8 mouse cellular contexts compared by ENCODE assay signal in genomic region chr10:93594022-93594482, GRCm38 (mm10). TPM values are rescaled to one million over a fixed set of nuclear protein-coding genes. Genes with fewer than 3 reads are reported as not detected.
DNase-seq lines count a peak whose midpoint lies in the region; ATAC-seq lines count a peak whose summit lies in the region.

No protein-coding gene starts in this region.

- DNase-seq in adrenal gland, adult 18-20 months (ENCODE audit: low spot score in 2 of 2), result peak; percentile 76 to 80
- peak; percentile 96 for DNase-seq in embryo, embryonic 10.5 days (ENCODE audit: low spot score)
- DNase-seq in gastrocnemius, postnatal 14 days, result peak; percentile 81
- peak; percentile 62 to 92 for DNase-seq in left cerebral cortex, adult 9 months (ENCODE audit: low spot score in 2 of 2)
- DNase-seq in right cerebral cortex, postnatal 10 days (ENCODE audit: low spot score in 2 of 2), result peak; percentile 93 to 94
- peak; percentile 87 for DNase-seq in urinary bladder, postnatal 14 days (ENCODE audit: low spot score)

- H3K9me3 ChIP-seq in megakaryocyte, embryonic 14.5 days, result no peaks in the 10 kb centered on the region

- intact Hi-C loops in gastrocnemius, postnatal 14 days (cut with DNase I; ENCODE audit: low total_unique reads), result no loop called here

- H3K4me1 ChIP-seq in megakaryocyte, embryonic 14.5 days, result peaks cover 13% of the 10 kb centered on the region

- H3K4me3 ChIP-seq in megakaryocyte, embryonic 14.5 days (replicated peaks), result peak overlapping the region; percentile 88

- ATAC-seq in inflammation-experienced regulatory T-cells, adult 6 months, result peak; percentile 78

- peaks cover 7% of the 10 kb centered on the region for H3K27me3 ChIP-seq in megakaryocyte, embryonic 14.5 days (replicated peaks)

- H3K36me3 ChIP-seq in megakaryocyte, embryonic 14.5 days (replicated peaks; ENCODE audit: low read length), result no peaks in the 10 kb centered on the region

RNA-seq across cellular contexts. Expression of gene Snrpf, which starts 4.5 kb away (rescaled TPM):
- total RNA-seq in adrenal gland, adult 18-20 months (2021), result 10 to 100 TPM; 14.6 to 16.7 TPM
- total RNA-seq in gastrocnemius, postnatal 14 days (2021), result 10 to 100 TPM in 1 of 2 experiments, 1 to 10 TPM in 1; 9.9 to 10.4 TPM
- 10 to 100 TPM; 55.6 to 90.0 (median 74.2) TPM for polyA plus RNA-seq in inflammation-experienced regulatory T-cells, adult 6 months (2017; shearing (Covaris generic))
- polyA plus RNA-seq in megakaryocyte, embryonic 14.5 days (2012; ENCODE audit: insufficient read depth, low replicate concordance), result 12.8 and 75.4 TPM in 2 replicates

RNA-seq across cellular contexts. Expression of gene Ntn4, which starts 46.4 kb away (rescaled TPM):
- total RNA-seq in adrenal gland, adult 18-20 months (2021), result 10 to 100 TPM; 18.6 to 22.4 TPM
- 1 to 10 TPM; 8.9 to 9.3 TPM for total RNA-seq in gastrocnemius, postnatal 14 days (2021)
- 1 to 10 TPM in 1 of 3 experiments, under 1 TPM in 1, not detected in 1; 0.15 to 2.1 TPM for polyA plus RNA-seq in inflammation-experienced regulatory T-cells, adult 6 months (2017; shearing (Covaris generic))
- 0.22 and 1.6 TPM in 2 replicates for polyA plus RNA-seq in megakaryocyte, embryonic 14.5 days (2012; ENCODE audit: insufficient read depth, low replicate concordance)

RNA-seq across cellular contexts. Expression of gene Ccdc38, which starts 53.6 kb away (rescaled TPM):
- not detected for total RNA-seq in adrenal gland, adult 18-20 months (2021)
- not detected for total RNA-seq in gastrocnemius, postnatal 14 days (2021)
- polyA plus RNA-seq in inflammation-experienced regulatory T-cells, adult 6 months (2017; shearing (Covaris generic)), result 1 to 10 TPM; 3.2 to 6.6 (median 3.3) TPM
- polyA plus RNA-seq in megakaryocyte, embryonic 14.5 days (2012; ENCODE audit: insufficient read depth, low replicate concordance), result not detected in 2 replicates

RNA-seq across cellular contexts. Expression of gene Amdhd1, which starts 54.2 kb away (rescaled TPM):
- total RNA-seq in adrenal gland, adult 18-20 months (2021), result not detected
- not detected for total RNA-seq in gastrocnemius, postnatal 14 days (2021)
- 1 to 10 TPM in 2 of 3 experiments, under 1 TPM in 1; 0.68 to 1.4 (median 1.1) TPM for polyA plus RNA-seq in inflammation-experienced regulatory T-cells, adult 6 months (2017; shearing (Covaris generic))
- polyA plus RNA-seq in megakaryocyte, embryonic 14.5 days (2012; ENCODE audit: insufficient read depth, low replicate concordance), result not detected in 2 replicates

Comparison
In these comparisons a context has a peak if more than half of its experiments do, and no peak if none do; other contexts are left out.
1. Peak in every context shown above with its lines: DNase-seq, ATAC-seq and H3K4me3 ChIP-seq.